Mouse (Mus musculus) brown adipose tissue, adult 24 weeks (tissue): ENCODE results near the gene Mymk. TPM values are rescaled to one million over a fixed set of nuclear protein-coding genes. Genes with fewer than 3 reads are reported as not detected.

Source experiments
- H3K27ac ChIP-seq: fragments of 200-500 bp; replicated peaks from 2 replicates; pipeline ENCODE4 v1.5.1; 2012; ENCODE audit warnings: low read depth, mild to moderate bottlenecking, low read length
- H3K4me1 ChIP-seq: fragments of 200-500 bp; 2 replicates; pipeline ENCODE4 v1.6.1; 2012; ENCODE audit warnings: low read length, mixed read lengths; ENCODE audit not compliant: control insufficient read depth, insufficient read depth, insufficient read length
- H3K4me3 ChIP-seq: fragments of 200-500 bp; 2 replicates; pipeline ENCODE4 v1.5.1; 2012; ENCODE audit warnings: low read depth, mild to moderate bottlenecking, low read length, moderate library complexity; ENCODE audit not compliant: insufficient read depth
- polyA plus RNA-seq: library from polyadenylated mRNA; stranded (reverse); fragments of >200 nt; gene quantifications from 2 replicates; pipeline ENCODE4 v1.2.4, GENCODE M21; 2012; ENCODE audit not compliant: missing spikeins, insufficient read depth, insufficient read length

Gene Mymk
- polyA plus RNA-seq, 1 experiment = not detected

DNA sequence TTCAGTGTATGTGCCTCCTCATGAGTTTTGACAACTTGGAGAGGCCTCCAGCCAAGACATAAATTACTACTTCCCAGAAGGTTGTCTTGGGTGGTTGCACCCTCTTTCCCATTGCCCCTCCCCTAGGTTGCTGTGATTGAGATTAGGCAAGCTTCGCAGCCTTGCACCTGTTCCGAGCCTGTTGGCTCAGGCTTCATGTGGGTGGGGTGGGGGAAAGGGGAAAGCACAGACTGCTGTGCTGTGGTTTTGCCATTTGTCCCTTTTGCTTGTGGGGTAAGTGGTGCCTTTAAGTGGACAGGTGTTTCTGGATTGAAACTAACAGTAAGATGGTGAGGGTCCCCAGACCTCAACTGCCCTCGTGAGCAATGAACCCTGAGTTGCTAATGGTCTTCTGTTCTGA lies 36.0 kb downstream of the Mymk start:
- no peaks in the 10 kb centered on the region for H3K4me1 ChIP-seq
- H3K4me3 ChIP-seq = no peak overlapping the region
- H3K27ac ChIP-seq = no peak overlapping the region

GRCm38 (mm10) chr2:27032361-27032760 lies 39.6 kb downstream of the Mymk start:
- Histone ChIP-seq H3K27ac (no peak overlapping the region), H3K4me3 (no peak overlapping the region), H3K4me1 (no peaks in the 10 kb centered on the region)

- Histone ChIP-seq H3K4me3 (no peak overlapping the region), H3K4me1 (no peaks in the 10 kb centered on the region), H3K27ac (no peak overlapping the region)
Observed at GRCm38 (mm10) chr2:27028437-27029015, 43.5 kb downstream of the Mymk start.

DNA sequence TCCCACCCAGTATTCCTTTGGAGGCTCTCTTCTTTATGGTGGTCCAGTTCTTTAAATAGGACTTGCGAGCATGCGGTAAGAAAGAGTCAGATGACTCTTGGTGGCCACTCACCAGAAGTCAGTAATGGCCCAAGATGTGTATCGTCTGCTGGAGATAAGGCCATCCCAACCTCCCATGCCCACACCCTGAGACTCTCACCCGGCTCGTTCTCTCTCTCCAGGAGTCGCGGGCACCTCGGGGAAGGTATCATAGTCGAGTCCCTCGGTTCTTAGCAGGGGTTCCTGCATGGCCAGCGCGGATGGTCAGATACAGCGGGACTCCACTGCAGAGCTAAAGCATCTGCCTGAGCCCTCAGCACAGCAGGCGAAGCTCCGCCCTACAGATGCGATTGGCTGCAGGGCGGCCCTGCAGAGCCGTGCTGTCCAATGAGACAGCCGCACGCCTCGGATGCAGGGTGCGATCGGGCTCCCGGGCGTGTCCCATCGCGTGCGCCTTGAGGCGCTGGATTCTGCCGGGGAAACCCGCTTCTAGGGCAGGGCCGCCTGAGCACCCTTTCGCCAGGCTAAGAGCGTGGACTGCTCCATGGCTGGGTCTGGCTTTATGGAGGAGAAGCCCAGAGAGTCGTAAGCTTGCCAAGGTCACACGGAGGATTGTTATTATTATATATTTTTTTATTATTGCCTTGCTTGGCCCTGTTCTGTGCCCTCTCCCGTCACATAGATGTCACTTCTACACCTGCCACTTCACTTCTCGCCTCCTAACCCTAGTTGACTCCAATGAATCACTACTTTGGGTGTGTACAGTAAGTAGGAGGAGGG lies 44.2 kb downstream of the Mymk start, which contains the start of gene Slc2a6:
Gene Slc2a6 (minus strand): TSS at position 381 of the 819 bp plus-strand sequence.
- H3K27ac ChIP-seq = no peak within 1 kb of the TSS
- H3K4me3 ChIP-seq = no peak within 1 kb of the TSS
- no peaks in the 10 kb centered on the region for H3K4me1 ChIP-seq

- Histone ChIP-seq H3K27ac (no peak overlapping the region), H3K4me3 (no peak overlapping the region)
Observed at GRCm38 (mm10) chr2:27026857-27027617, 44.9 kb downstream of the Mymk start.

DNA sequence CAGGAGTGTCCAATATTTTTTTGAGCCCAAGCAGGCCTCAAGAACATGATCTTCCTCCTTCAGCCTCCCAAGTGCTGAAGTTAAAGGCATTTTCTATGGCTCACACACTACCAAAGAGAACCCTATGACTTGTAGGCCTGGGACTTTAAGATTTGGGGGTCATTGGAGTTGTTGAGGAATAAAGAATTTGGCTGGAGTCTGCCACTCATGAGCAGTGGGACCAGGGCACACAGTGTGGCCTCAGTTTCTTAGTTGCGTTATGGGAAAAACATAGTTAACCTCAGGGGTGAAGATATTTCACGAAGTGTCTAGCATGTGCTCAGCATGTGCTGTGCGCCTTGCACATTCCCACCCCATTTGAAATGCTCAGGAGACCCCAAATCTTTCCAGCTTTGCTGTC lies 45.6 kb downstream of the Mymk start:
- H3K4me3 ChIP-seq = no peak overlapping the region
- no peaks in the 10 kb centered on the region for H3K4me1 ChIP-seq
- no peak overlapping the region for H3K27ac ChIP-seq

More at GRCm38 (mm10) chr2:27026857-27027617, 44.9 kb downstream of the Mymk start:
- H3K4me1 ChIP-seq = no peaks in the 10 kb centered on the region

GRCm38 (mm10) chr2:27025545-27025944 lies 46.4 kb downstream of the Mymk start:
- Histone ChIP-seq H3K4me1 (no peaks in the 10 kb centered on the region), H3K27ac (no peak overlapping the region), H3K4me3 (no peak overlapping the region)

GRCm38 (mm10) chr2:27024136-27024535 lies 47.8 kb downstream of the Mymk start:
- no peak overlapping the region for H3K27ac ChIP-seq
- no peaks in the 10 kb centered on the region for H3K4me1 ChIP-seq
- H3K4me3 ChIP-seq = no peak overlapping the region

- H3K4me3 ChIP-seq = no peak overlapping the region
- no peak overlapping the region for H3K27ac ChIP-seq
- no peaks in the 10 kb centered on the region for H3K4me1 ChIP-seq
Observed at GRCm38 (mm10) chr2:27022612-27023011, 49.4 kb downstream of the Mymk start.

- Histone ChIP-seq H3K4me3 (no peak overlapping the region), H3K27ac (no peak overlapping the region), H3K4me1 (no peaks in the 10 kb centered on the region)
Observed at GRCm38 (mm10) chr2:27021103-27021502, 50.9 kb downstream of the Mymk start.

GRCm38 (mm10) chr2:27019530-27019929 lies 52.4 kb downstream of the Mymk start:
- H3K27ac ChIP-seq = no peak overlapping the region
- H3K4me1 ChIP-seq = no peaks in the 10 kb centered on the region
- no peak overlapping the region for H3K4me3 ChIP-seq

DNA sequence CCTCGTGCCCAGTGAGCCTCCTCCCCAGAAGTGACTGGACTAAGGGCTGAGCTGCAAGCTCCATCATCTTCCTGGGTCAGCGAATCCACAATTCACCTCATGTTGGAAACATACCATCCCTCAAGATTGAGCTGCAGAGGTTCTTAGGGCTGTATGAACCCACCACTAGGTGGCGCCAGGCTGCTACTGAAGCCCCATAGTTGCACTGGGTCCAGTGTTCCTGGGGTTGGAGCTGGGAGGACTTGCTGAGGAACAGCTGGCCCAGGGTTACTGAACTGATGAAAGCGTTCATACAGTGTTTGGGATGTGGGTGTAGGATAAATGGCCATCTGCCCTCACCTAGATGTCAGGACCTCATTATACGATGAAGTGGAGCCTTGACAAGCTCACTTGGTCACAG lies 54.2 kb downstream of the Mymk start:
- Histone ChIP-seq H3K4me3 (no peak overlapping the region), H3K4me1 (no peaks in the 10 kb centered on the region), H3K27ac (no peak overlapping the region)

Other genes with a start within 250 kb of the Mymk start
- gene Abo, start 207.2 kb downstream of the Mymk start, polyA plus RNA-seq = not detected in 2 replicates
- gene Surf6, start 169.3 kb downstream of the Mymk start, polyA plus RNA-seq = 7.0 and 8.8 TPM in 2 replicates
- 9.5 and 10.0 TPM in 2 replicates for gene Med22, start 161.5 kb downstream of the Mymk start, polyA plus RNA-seq
- gene Rpl7a, start 161.4 kb downstream of the Mymk start, polyA plus RNA-seq = 183 and 194 TPM in 2 replicates
- 25.6 and 26.8 TPM in 2 replicates for gene Surf2, start 155.8 kb downstream of the Mymk start, polyA plus RNA-seq
- 90.6 and 112 TPM in 2 replicates for gene Surf1, start 155.6 kb downstream of the Mymk start, polyA plus RNA-seq
- 50.3 and 61.2 TPM in 2 replicates for gene Surf4, start 138.3 kb downstream of the Mymk start, polyA plus RNA-seq
- not detected in 2 replicates for gene Stkld1, start 138.1 kb downstream of the Mymk start, polyA plus RNA-seq
- 10.4 and 13.9 TPM in 2 replicates for gene Rexo4, start 107.8 kb downstream of the Mymk start, polyA plus RNA-seq
- gene Adamts13, start 98.8 kb downstream of the Mymk start, polyA plus RNA-seq = not detected in 2 replicates
- 16.9 and 21.4 TPM in 2 replicates for gene Cacfd1, start 62.3 kb downstream of the Mymk start, polyA plus RNA-seq
- not detected in 2 replicates for gene Slc2a6, start 44.2 kb downstream of the Mymk start, polyA plus RNA-seq
- not detected in 2 replicates for gene Adamtsl2, start 7.2 kb upstream of the Mymk start, polyA plus RNA-seq
- gene Fam163b, start 70.3 kb upstream of the Mymk start, polyA plus RNA-seq = not detected in 2 replicates
- gene Dbh, start 93.1 kb upstream of the Mymk start, polyA plus RNA-seq = not detected in 2 replicates
- gene Sardh, start 176.2 kb upstream of the Mymk start, polyA plus RNA-seq = 12.8 and 17.7 TPM in 2 replicates